Mouse (Mus musculus): ENCODE results near the gene Grhpr.
"Not testable (repeated sequence)": the region's sequence is repeated elsewhere in the genome, so short reads cannot be mapped to it uniquely, and the experiment has no call there.

Grhpr gene

GRCm38 (mm10) chr4:44981280-44981973, at the start of gene Grhpr:
Gene Grhpr, plus strand, starts transcription at chr4:44981395.
- DNase-seq: peak; percentile 69

GRCm38 (mm10) chr4:44931732-44932131, 49.5 kb upstream of the Grhpr start:
- DNase-seq: no peak

- DNase-seq: no peak
Observed at GRCm38 (mm10) chr4:44938359-44939340, 42.5 kb upstream of the Grhpr start.

- no peak for DNase-seq
Observed at GRCm38 (mm10) chr4:44939576-44940249, 41.5 kb upstream of the Grhpr start.

GRCm38 (mm10) chr4:44940286-44940685, 40.9 kb upstream of the Grhpr start:
- no peak for DNase-seq

- DNase-seq: no peak
Observed at GRCm38 (mm10) chr4:44942237-44942636, 39.0 kb upstream of the Grhpr start.

- DNase-seq: no peak
Observed at GRCm38 (mm10) chr4:44943480-44943879, 37.7 kb upstream of the Grhpr start.

- no peak for DNase-seq
Observed at GRCm38 (mm10) chr4:44944426-44945075, 36.6 kb upstream of the Grhpr start.

- DNase-seq: not testable (repeated sequence)
Observed at GRCm38 (mm10) chr4:44946126-44946525, 35.1 kb upstream of the Grhpr start.

- no peak for DNase-seq
Observed at GRCm38 (mm10) chr4:44947464-44947863, 33.7 kb upstream of the Grhpr start.

- DNase-seq: no peak
Observed at GRCm38 (mm10) chr4:44948314-44948713, 32.9 kb upstream of the Grhpr start.

- no peak for DNase-seq
Observed at GRCm38 (mm10) chr4:44953041-44953440, 28.2 kb upstream of the Grhpr start.

GRCm38 (mm10) chr4:44958776-44959175, 22.4 kb upstream of the Grhpr start:
- DNase-seq: no peak

GRCm38 (mm10) chr4:44959220-44959619, 22.0 kb upstream of the Grhpr start:
- no peak for DNase-seq

- DNase-seq: no peak
Observed at GRCm38 (mm10) chr4:44963156-44963555, 18.0 kb upstream of the Grhpr start.

- no peak for DNase-seq
Observed at GRCm38 (mm10) chr4:44965175-44965574, 16.0 kb upstream of the Grhpr start.

GRCm38 (mm10) chr4:44965736-44966135, 15.5 kb upstream of the Grhpr start:
- no peak for DNase-seq

GRCm38 (mm10) chr4:44967402-44967801, 13.8 kb upstream of the Grhpr start:
- no peak for DNase-seq

- no peak for DNase-seq
Observed at GRCm38 (mm10) chr4:44970056-44970455, 11.1 kb upstream of the Grhpr start.

GRCm38 (mm10) chr4:44970612-44971110, 10.5 kb upstream of the Grhpr start:
- DNase-seq: peak; percentile 45

- DNase-seq: peak; percentile 85
Observed at GRCm38 (mm10) chr4:44973450-44973849, 7.7 kb upstream of the Grhpr start.

- no peak for DNase-seq
Observed at GRCm38 (mm10) chr4:44973871-44974270, 7.3 kb upstream of the Grhpr start.

- DNase-seq: no peak
Observed at GRCm38 (mm10) chr4:44974331-44974730, 6.9 kb upstream of the Grhpr start.

All from cerebellum, adult 8-10 months (tissue).